Mouse (Mus musculus) heart, embryonic 12.5 days (tissue): ENCODE measurements around the gene Tmem129. TPM values are rescaled to one million over a fixed set of nuclear protein-coding genes. Genes with fewer than 3 reads are reported as not detected.

Experiments
- ATAC-seq: fragments of 200-750 bp; cut with Nextera tagmentation; 2 replicates; pipeline ENCODE4 v1.8.0; 2017; ENCODE audit warnings: moderate TSS enrichment, moderate library complexity; ENCODE audit not compliant: insufficient number of reproducible peaks, low FRiP score
- H3K27ac ChIP-seq: fragments of 300-500 bp; sonication (generic); 2 replicates; pipeline ENCODE4 v1.5.1; 2016; ENCODE audit warnings: mild to moderate bottlenecking, moderate library complexity; ENCODE audit not compliant: poor library complexity, severe bottlenecking
- H3K27me3 ChIP-seq: fragments of 300-500 bp; sonication (generic); replicated peaks from 2 replicates; pipeline ENCODE4 v1.6.1; 2016; ENCODE audit warnings: mild to moderate bottlenecking, moderate library complexity
- H3K36me3 ChIP-seq: fragments of 300-500 bp; sonication (generic); 2 replicates; pipeline ENCODE4 v1.6.1; 2016; ENCODE audit warnings: mild to moderate bottlenecking, moderate library complexity
- H3K4me1 ChIP-seq: fragments of 300-500 bp; sonication (generic); replicated peaks from 2 replicates; pipeline ENCODE4 v1.6.1; 2016; ENCODE audit warnings: mild to moderate bottlenecking
- H3K4me2 ChIP-seq: fragments of 300-500 bp; sonication (generic); 2 replicates; pipeline ENCODE4 v1.6.1; 2016; ENCODE audit warnings: mild to moderate bottlenecking, moderate library complexity
- H3K4me3 ChIP-seq: fragments of 300-500 bp; sonication (generic); 2 replicates; pipeline ENCODE4 v1.5.1; 2016; ENCODE audit warnings: mild to moderate bottlenecking
- H3K9ac ChIP-seq: fragments of 300-500 bp; sonication (generic); 2 replicates; pipeline ENCODE4 v1.6.1; 2016; ENCODE audit warnings: mild to moderate bottlenecking, moderate library complexity
- H3K9me3 ChIP-seq: fragments of 300-500 bp; sonication (generic); replicated peaks from 2 replicates; pipeline ENCODE4 v1.6.1; 2016; ENCODE audit warnings: mild to moderate bottlenecking, moderate library complexity
- WGBS: fragments of 180-500 bp; shearing (Covaris S2); methylation state at CpG from one replicate; pipeline ENCODE4 v1.1.7; 2016; 5-methylcytosine and 5-hydroxymethylcytosine counted together
- polyA plus RNA-seq: library from polyadenylated mRNA; unstranded; fragments of >200 nt; fragmentation: Nextera tagmentation; extraction: Ambion mirVana; gene quantifications from 2 replicates; pipeline ENCODE4 v1.2.1, GENCODE M21; 2016

The Tmem129 gene
- polyA plus RNA-seq, 1 experiment from 2014 or later: 34.3 TPM

DNA sequence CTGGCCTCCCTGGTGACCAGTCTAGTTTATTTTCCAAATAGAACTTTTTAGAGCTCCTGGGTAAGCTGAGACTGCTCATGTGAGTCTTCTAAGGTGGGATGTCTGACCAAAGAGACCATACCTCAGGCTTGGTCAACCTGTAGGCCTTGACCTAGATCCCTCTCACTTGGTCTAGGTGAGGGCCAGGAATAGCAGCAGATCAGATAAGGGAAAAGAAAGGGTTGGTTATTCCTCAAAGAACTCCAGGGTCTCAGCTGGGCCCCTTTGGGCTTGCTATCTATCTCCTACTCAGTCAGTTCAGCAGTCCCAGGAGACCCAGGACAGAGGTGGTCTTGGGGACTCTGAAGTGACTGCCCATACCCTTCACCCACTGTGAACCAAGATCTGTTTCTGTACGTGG lies 39.3 kb upstream of the Tmem129 start:
- H3K4me2 ChIP-seq: no peak overlapping the region
- no peaks in the 10 kb centered on the region for H3K36me3 ChIP-seq
- H3K9me3 ChIP-seq: no peaks in the 10 kb centered on the region
- peaks cover 52% of the 10 kb centered on the region for H3K4me1 ChIP-seq
- WGBS: 49% methylated on average over 1 of the region's 1 CpGs
- ATAC-seq: no peak
- no peak overlapping the region for H3K4me3 ChIP-seq
- H3K27ac ChIP-seq: no peak overlapping the region
- no peak overlapping the region for H3K9ac ChIP-seq
- H3K27me3 ChIP-seq: peaks cover 52% of the 10 kb centered on the region

DNA sequence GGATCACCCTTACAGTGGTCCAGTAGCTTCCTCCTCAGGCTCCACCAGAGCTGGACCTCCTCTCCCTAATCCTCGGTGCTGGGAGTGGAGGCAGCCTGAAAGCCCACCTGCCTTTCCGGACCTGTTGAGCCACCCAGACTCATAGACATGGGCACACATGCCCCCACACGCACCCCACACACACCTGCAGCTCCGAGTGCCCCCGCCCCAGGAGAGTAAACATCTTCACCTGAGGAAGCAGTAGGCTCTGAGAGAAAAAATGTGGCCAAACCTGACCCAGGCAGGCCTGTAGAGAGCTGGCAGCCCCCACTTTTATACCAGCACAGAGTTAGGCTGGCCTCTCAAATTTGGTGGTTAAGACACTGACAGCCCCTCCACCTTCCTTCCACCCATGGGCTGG lies 38.2 kb upstream of the Tmem129 start:
- peaks cover 53% of the 10 kb centered on the region for H3K4me1 ChIP-seq
- no peak overlapping the region for H3K9ac ChIP-seq
- H3K4me2 ChIP-seq: no peak overlapping the region
- H3K36me3 ChIP-seq: no peaks in the 10 kb centered on the region
- H3K27me3 ChIP-seq: peaks cover 52% of the 10 kb centered on the region
- no peak for ATAC-seq
- H3K4me3 ChIP-seq: no peak overlapping the region
- no peaks in the 10 kb centered on the region for H3K9me3 ChIP-seq
- H3K27ac ChIP-seq: no peak overlapping the region
- WGBS: 74% methylated on average over 5 of the region's 5 CpGs

DNA sequence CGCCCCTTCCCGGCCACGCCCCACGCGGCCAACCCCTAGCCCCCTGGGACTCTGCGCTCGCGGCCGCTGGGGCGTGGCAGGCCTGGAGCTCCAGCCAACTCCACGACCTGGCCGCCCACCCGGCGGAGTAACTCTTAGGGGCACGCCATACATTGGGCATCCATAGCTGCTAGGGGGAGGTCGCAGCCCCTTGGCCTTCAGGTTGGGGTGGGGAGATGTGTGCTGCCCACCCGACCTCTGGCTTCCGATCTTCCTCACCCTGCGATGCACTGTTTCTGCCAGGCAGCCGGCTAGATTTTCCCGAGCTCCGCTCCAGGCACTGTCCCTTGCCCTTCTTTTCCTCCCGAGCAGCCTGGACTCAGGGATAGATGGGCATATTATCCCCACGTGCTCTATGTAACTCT lies 37.5 kb upstream of the Tmem129 start:
- Histone ChIP-seq H3K9ac (peak overlapping the region; percentile 72), H3K9me3 (no peaks in the 10 kb centered on the region), H3K4me3 (peak overlapping the region; percentile 48), H3K4me2 (peak overlapping the region; percentile 87), H3K27ac (no peak overlapping the region), H3K27me3 (peaks cover 52% of the 10 kb centered on the region), H3K4me1 (peaks cover 53% of the 10 kb centered on the region), H3K36me3 (no peaks in the 10 kb centered on the region)
- ATAC-seq: 0 out of 2 replicates have a peak, but pooled peaks have one; percentile 5
- WGBS: 6% methylated on average over 24 of the region's 24 CpGs

DNA sequence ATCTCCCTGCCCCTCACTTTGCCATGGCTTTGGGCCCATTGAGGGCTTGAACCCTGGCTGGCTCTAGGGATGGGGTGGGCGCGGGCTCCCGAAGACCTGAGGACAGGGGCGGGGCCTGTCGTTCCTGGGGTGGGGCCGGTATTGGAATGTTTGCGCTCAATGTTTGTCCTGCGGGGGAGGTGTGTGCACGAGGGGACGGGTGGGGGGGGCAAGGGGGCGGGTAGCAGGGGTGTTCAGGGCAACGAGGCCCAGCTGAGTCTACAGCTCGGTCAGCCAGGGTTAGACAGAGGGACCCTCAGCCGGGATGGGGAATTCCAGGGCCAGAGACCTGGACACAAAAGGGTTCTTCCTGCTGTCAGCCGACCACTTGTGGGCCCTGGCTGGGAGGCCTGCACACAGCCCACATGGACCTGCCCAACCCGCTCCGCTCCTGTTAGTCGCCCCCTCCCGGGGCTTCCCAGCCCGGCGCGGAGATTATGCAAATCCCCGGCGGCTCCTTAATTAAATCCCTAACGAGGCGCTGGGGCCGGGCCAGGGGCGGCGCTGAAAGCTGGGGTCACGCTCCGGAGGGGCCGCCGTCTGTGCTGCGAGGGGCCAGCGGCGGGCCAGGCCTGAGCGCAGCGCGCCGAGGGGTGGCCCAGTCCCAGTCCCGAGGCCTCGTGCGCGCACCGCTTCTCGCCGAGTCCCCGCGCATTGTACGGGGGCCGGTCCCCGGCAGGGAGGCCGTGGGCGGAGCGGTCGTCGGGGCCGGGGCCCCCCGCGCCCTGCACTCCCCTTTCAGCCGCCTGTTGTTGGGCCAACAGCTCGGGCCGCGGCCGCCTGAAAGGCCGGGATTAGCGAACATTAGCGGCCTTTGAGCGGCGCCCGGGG lies 36.9 kb upstream of the Tmem129 start:
- Histone ChIP-seq H3K9ac (peak overlapping the region; percentile 72), H3K4me3 (peak overlapping the region; percentile 48), H3K4me1 (peaks cover 49% of the 10 kb centered on the region), H3K36me3 (no peaks in the 10 kb centered on the region), H3K27me3 (peaks cover 52% of the 10 kb centered on the region), H3K9me3 (no peaks in the 10 kb centered on the region), H3K27ac (no peak overlapping the region), H3K4me2 (peak overlapping the region; percentile 87)
- 4% methylated on average over 63 of the region's 71 CpGs for WGBS
- peak; percentile 68 for ATAC-seq

DNA sequence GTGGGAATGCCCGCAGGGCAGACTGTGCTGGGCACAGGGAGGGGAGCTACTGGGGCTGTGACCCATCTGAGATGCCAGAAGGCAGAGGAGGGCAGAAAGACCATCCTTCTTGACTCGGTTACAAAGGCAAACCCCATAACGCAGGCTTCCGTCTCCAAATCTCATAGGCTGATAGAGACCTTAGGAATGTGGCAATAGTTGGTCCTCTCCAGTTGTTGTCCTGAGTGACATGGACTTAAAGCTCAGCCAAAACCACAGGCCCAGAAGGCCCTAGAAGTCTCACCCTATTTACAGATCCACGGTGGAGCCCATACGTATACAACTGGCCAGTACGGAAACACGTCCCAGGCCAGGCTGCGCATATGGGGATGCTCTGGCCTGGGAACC lies 36.2 kb upstream of the Tmem129 start:
- peaks cover 51% of the 10 kb centered on the region for H3K27me3 ChIP-seq
- peaks cover 49% of the 10 kb centered on the region for H3K4me1 ChIP-seq
- WGBS: 75% methylated on average over 9 of the region's 9 CpGs

DNA sequence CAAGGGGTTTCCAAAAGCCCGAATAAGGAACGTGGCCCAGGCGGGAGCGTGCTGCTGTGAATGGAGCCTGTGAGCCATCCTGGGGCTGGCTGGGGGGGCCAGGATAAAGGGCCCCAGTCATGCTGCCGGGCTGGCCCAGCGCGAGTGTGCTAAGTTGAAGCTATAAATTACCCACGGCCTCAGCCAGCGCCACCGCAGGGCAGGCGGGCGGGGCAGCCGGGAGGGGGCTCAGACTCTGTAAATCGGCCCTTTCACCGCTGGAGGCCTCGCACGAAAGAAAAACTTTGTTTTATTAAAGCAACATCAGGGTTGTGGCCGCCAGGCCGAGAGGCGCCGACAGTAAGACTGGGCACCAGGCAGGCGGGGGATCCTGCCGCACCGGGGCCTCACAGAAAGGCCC lies 34.2 kb upstream of the Tmem129 start:
- Histone ChIP-seq H3K9me3 (no peaks in the 10 kb centered on the region), H3K36me3 (no peaks in the 10 kb centered on the region), H3K4me1 (peaks cover 55% of the 10 kb centered on the region), H3K27me3 (peaks cover 34% of the 10 kb centered on the region), H3K4me2 (peak overlapping the region; percentile 50), H3K4me3 (no peak overlapping the region), H3K27ac (peak overlapping the region; percentile 30; the same call in 1 of the 2 replicates), H3K9ac (peak overlapping the region; percentile 29)
- WGBS: 7% methylated on average over 24 of the region's 24 CpGs
- no peak; the same call in 1 of the 2 replicates for ATAC-seq

More for the DNA sequence above, 36.2 kb upstream of the Tmem129 start:
- Histone ChIP-seq H3K4me2 (no peak overlapping the region), H3K9ac (no peak overlapping the region), H3K9me3 (no peaks in the 10 kb centered on the region), H3K27ac (no peak overlapping the region), H3K4me3 (no peak overlapping the region), H3K36me3 (no peaks in the 10 kb centered on the region)
- no peak for ATAC-seq

- peaks cover 16% of the 10 kb centered on the region; the same call in 1 of the 2 replicates for H3K27me3 ChIP-seq
- no peak overlapping the region for H3K4me3 ChIP-seq
- H3K36me3 ChIP-seq: no peaks in the 10 kb centered on the region
- H3K9me3 ChIP-seq: no peaks in the 10 kb centered on the region
- no peak overlapping the region for H3K27ac ChIP-seq
- peak overlapping the region; percentile 6; the same call in 1 of the 2 replicates for H3K9ac ChIP-seq
- no peak overlapping the region for H3K4me2 ChIP-seq
- WGBS: 80% methylated on average over 11 of the region's 11 CpGs
- peaks cover 52% of the 10 kb centered on the region for H3K4me1 ChIP-seq
- 0 out of 2 replicates have a peak, but pooled peaks have one; percentile 24 for ATAC-seq
Observed at GRCm38 (mm10) chr5:33689852-33690645, 31.8 kb upstream of the Tmem129 start.

- peaks cover 49% of the 10 kb centered on the region for H3K4me1 ChIP-seq
Observed at GRCm38 (mm10) chr5:33689221-33689844, 31.1 kb upstream of the Tmem129 start.

GRCm38 (mm10) chr5:33688278-33689220 lies 30.3 kb upstream of the Tmem129 start:
- Histone ChIP-seq H3K27me3 (peaks cover 3% of the 10 kb centered on the region; the same call in 1 of the 2 replicates), H3K36me3 (no peaks in the 10 kb centered on the region), H3K4me2 (no peak overlapping the region), H3K9me3 (no peaks in the 10 kb centered on the region), H3K4me3 (no peak overlapping the region), H3K4me1 (peaks cover 49% of the 10 kb centered on the region), H3K9ac (no peak overlapping the region), H3K27ac (peak overlapping the region; percentile 40)
- WGBS: 50% methylated on average over 14 of the region's 14 CpGs
- ATAC-seq: no peak

More at GRCm38 (mm10) chr5:33689221-33689844, 31.1 kb upstream of the Tmem129 start:
- 60% methylated on average over 20 of the region's 20 CpGs for WGBS
- H3K36me3 ChIP-seq: no peaks in the 10 kb centered on the region
- no peak overlapping the region for H3K4me2 ChIP-seq
- peak; percentile 40; the same call in 1 of the 2 replicates for ATAC-seq
- H3K9me3 ChIP-seq: no peaks in the 10 kb centered on the region
- H3K4me3 ChIP-seq: no peak overlapping the region
- H3K27ac ChIP-seq: 0 out of 2 replicates have a peak overlapping the region, but pooled peaks have one; percentile 14
- peaks cover 11% of the 10 kb centered on the region; the same call in 1 of the 2 replicates for H3K27me3 ChIP-seq
- H3K9ac ChIP-seq: peak overlapping the region; percentile 37

GRCm38 (mm10) chr5:33687142-33687541 lies 28.9 kb upstream of the Tmem129 start:
- Histone ChIP-seq H3K4me2 (no peak overlapping the region), H3K9me3 (no peaks in the 10 kb centered on the region), H3K4me3 (no peak overlapping the region), H3K27ac (no peak overlapping the region), H3K9ac (no peak overlapping the region), H3K4me1 (peaks cover 37% of the 10 kb centered on the region), H3K27me3 (no peaks in the 10 kb centered on the region), H3K36me3 (no peaks in the 10 kb centered on the region)
- ATAC-seq: no peak
- 82% methylated on average over 4 of the region's 4 CpGs for WGBS
